Mouse (Mus musculus) heart, adult 2 months (tissue): Measurements from ENCODE around the gene Ssh1.

Experiments
- CTCF ChIP-seq: fragments of 200-600 bp; IDR thresholded peaks from 2 replicates; pipeline ENCODE4 v1.8.1; 2022; ENCODE audit warnings: antibody characterized with exemption, mild to moderate bottlenecking, moderate library complexity
- POLR2A ChIP-seq: fragments of 200-500 bp; IDR thresholded peaks from 2 replicates; pipeline ENCODE4 v1.6.1; 2011; ENCODE audit warnings: mild to moderate bottlenecking, low read depth, low read length, control low read depth; ENCODE audit not compliant: insufficient read depth

DNA sequence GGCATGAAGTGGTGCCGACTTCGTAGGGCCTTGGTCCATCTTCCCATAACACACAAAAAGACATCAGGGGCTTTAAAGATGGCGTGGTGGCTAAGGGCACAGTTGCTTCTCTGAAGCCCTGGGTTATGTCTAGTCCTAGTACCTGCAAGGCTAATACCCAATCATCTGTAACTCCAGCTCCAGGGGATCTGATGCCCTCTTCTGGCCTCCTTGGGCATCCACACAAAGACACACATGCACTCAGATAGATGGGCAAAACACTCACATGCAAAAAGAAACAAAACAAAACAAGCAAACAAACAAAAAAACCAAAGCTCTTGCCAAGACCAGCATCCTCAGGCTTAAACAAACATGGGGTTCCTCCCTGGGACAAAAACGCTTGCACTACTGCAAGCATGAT, 60.2 kb downstream of the Ssh1 start:
- no peak for TF ChIP-seq POLR2A
- peak; percentile 59 for TF ChIP-seq CTCF
